Mouse (Mus musculus) gastrocnemius, postnatal 10 days (tissue): ENCODE results near the gene Ubxn2a. TPM values are rescaled to one million over a fixed set of nuclear protein-coding genes. Genes with fewer than 3 reads are reported as not detected.
"Not testable (repeated sequence)": the region's sequence is repeated elsewhere in the genome, so short reads cannot be mapped to it uniquely, and the experiment has no call there.

ENCODE experiments used
- DNase-seq: peaks from one replicate; pipeline ENCODE4 v3.0.0; 2021; ENCODE audit warnings: mixed read lengths
- long read RNA-seq, 2 experiments: library from polyadenylated mRNA; stranded (forward); transcript quantifications; one replicate each; pipeline ENCODE4 v2.0.0; 2021
- total RNA-seq, 2 experiments: library from RNA; stranded (reverse); gene quantifications; 2 replicates each; pipeline ENCODE4 v1.2.3; 2021

Ubxn2a gene
- total RNA-seq: 10 to 100 TPM; 44.6 to 53.0 TPM
- long read RNA-seq, experiment 1, transcript Ubxn2a-202 (6 exons, 965 nt): minor isoform, 8 of 76 reads
- long read RNA-seq, experiment 1, transcript Ubxn2a-201 (7 exons, 2,696 nt): major isoform, 34 of 76 reads
- long read RNA-seq, experiment 1, partial matches to known transcripts: 6 of 76 reads
- long read RNA-seq, experiment 1, other reads (novel, unspliced or antisense): 27 of 76 reads
- long read RNA-seq, experiment 2, transcript Ubxn2a-201 (7 exons, 2,696 nt): major isoform, 29 of 71 reads
- long read RNA-seq, experiment 2, partial matches to known transcripts: 17 of 71 reads
- long read RNA-seq, experiment 2, other reads (novel, unspliced or antisense): 22 of 71 reads

DNA sequence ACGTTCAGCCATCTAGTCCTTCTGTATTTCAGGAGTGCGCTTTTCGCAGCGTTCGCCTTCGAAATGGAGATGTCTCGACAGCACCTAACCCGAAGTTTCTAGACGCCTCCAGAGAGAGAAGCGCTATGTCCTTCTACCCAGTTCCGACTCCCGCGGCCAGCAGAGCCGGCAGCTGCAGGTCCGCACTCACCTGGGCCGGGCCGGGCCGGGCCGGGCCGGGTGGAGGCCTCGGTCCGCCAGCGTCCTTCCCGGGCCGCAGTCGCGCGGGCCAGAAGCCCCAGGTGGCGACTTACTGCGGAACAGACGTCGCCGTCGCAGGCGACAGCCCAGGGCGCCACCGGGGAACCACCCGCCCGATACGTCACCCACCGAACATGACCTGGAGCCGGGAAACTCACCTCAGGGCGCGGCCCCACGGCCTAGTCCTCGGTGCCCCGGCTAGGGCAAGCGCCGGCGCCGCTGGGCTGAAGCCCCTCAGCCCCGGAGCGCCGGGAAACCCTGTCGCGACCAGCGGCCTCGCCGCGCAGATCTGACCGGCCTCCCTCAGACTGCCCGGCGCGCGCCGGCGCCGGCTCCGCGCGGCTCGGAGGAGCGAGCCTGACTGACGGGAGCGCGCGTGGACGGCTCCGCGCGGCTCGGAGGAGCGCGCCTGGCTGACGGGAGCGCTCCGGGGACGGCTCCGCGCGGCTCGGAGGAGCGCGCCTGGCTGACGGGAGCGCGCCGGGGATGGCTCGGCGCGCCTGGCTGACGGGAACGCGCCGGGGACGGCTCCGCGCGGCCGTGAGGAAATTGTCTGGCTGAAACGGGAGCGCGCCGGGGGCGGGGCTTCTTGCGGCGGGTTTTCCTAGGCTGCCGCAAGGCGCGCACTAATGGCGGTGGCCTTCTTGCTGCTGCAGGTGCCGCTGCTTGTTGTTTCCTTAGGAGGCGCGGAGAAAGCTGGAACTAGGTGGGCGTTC is at the start of gene Ubxn2a:
Gene Ubxn2a, minus strand, starts transcription at position 755 of the 956 bp plus-strand sequence.
- peak; percentile 97 for DNase-seq

- no peak for DNase-seq
Observed at GRCm38 (mm10) chr12:4953156-4953555, 45.7 kb upstream of the Ubxn2a start.

GRCm38 (mm10) chr12:4952272-4952671 is 44.8 kb upstream of the Ubxn2a start:
- DNase-seq: no peak

GRCm38 (mm10) chr12:4930820-4931548 is 23.5 kb upstream of the Ubxn2a start:
- no peak for DNase-seq

- no peak for DNase-seq
Observed at GRCm38 (mm10) chr12:4928197-4928596, 20.7 kb upstream of the Ubxn2a start.

DNA sequence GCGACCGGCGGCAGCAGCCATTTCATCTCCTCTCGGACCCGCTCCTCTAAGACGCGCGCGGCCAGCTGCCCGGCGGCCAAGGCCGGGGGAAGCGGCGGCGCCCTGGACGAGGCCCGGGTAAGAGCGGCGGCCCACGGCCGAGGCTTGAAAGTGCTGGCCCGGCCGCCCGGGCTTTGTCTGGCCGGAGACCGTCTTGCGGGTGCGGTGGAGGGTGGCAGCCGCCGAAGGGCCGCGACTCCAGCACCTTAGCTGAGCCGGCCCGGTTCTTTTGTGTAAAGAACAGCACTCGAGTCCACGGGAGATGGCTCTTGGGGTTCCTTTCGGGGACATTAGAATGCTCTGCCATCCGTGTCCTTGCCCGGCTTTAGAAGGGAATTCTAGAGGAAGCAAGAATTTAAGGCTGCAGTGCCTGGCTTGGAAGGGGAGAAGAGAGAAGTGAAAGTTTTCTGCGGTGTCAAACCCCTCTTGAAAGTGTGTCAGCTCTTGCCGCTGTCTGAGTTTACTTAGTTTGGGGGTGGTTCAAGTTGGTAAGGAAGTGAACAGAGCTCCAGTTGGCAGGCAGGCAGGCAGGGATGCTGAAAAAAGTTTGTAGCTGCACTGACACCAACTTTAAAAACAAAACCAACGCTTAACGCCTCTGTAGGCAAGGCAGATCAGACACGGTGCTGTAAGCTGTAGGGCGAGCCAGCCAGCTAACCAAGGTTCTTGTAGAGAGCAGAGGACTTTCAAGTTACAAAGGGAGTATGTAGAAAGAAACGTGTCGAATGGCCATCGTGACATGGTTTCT is 10.5 kb upstream of the Ubxn2a start:
- DNase-seq: peak; percentile 16

DNA sequence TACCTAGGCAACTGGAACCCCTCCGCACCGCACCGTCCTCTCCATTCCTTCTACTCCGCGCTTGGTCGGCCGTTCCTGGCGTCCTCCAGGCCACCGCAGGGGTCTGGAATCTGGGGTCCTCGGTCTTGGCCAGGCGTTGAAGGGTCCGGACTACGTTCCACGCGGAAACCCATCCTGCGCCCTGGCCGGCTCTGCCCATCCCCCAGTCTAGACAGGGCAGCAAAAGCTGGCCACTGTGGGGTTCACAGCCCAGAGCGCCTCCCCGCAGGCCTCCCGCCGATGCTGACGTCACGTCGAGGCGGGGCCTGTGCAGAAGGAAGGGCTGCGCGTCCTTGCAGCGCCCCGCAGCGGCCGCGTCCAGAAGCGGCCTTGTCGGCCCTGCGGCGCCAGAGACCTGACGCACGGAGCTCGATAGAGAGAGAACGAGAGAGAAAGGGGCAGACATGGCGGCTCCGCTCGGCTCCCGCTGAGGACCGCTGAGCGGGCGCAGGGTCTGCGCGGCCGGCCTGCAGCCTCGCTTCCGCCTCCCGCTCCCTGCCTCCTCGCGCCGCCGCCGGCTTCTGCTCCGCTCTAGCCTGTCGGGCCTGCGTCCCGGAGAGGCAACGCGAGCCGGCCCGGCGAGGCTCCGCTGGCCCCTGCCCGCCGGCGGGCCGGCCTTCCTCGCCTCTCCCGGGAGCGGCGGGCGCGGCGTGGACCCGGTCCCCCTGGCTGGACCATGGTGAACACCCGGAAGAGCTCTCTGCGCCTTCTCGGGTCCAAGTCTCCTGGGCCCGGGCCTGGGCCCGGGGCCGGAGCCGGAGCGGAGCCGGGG is 9.7 kb upstream of the Ubxn2a start, which contains the start of gene Atad2b:
Gene Atad2b, plus strand, starts transcription at position 360 of the 811 bp plus-strand sequence.
- DNase-seq: peak; percentile 99

DNA sequence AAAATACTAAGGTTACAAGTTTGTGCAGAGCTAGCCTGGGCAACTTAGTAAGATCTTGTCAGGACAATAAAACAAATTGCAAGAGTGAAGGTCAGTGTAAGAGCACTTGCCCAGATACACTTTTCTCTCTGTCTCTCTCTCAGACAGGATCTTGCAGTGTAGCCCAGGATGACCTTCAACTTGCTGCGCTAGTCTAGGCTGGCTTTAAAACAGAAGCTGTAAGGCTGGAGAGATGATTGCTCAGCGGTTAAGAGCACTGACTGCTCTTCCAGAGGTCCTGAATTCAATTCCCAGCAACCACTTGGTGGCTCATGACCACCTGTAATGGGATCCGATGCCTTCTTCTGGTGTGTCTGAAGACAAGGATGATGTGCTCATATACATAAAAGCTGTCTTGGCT is 7.4 kb upstream of the Ubxn2a start:
- DNase-seq: no peak

DNA sequence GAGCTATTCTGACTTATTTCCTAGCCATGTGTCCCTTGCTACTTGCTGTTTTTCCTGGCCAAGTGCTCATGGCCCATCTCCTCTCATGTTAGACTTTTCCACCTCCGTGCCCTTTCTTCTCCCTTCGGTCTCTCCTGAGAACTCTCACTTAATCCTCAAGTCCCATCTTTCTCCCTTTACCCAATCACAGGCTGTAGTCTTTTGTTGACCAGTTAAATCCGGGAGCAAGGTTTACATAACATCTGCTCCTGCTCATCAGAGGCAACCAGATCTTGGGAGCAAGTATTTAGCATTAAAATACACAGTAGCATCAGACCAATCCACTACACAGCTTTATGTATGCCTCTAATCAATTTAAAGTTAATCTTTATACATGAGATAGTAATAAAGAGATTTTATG is 6.9 kb upstream of the Ubxn2a start:
- DNase-seq: no peak

DNA sequence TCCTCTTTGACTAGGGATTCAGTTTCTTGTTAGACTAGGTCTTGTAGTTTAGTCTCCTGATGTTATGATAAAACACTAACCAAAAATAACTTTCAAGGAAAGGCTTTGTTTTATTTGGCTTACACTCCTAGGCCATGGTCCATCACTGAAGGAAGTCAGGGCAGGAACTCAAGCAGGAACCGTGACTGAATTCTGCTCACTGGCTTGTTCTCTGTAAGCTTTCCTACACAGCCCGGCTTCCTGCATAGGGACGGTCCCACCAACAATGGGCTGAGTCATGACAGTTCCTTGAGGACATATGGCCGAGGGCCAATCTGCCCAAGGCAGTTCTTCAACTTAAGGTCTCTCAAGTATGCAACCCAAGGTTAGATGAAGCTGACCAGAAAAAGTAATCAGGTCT is 4.2 kb upstream of the Ubxn2a start:
- no peak for DNase-seq

- not testable (repeated sequence) for DNase-seq
Observed at GRCm38 (mm10) chr12:4910496-4910895, 3.0 kb upstream of the Ubxn2a start.

DNA sequence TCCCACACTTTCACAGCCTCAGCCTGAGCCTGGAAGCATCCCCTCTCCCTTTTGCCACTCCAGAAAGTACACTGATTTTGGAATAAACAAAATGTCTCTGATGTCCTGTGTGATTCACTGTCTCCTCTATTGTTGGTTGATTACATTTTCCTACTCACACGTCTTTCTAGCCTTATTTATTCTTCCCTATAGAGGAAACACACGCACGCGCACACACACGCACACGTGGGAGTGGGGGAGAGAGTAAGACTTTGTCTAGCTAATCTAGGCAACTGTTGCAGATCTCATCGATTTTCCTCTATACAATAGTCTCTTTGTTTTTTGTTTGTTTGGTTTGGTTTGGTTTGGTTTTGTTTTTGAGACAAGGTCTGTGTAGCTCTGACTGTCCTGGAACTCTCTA is 886 bp upstream of the Ubxn2a start:
- DNase-seq: no peak

DNA sequence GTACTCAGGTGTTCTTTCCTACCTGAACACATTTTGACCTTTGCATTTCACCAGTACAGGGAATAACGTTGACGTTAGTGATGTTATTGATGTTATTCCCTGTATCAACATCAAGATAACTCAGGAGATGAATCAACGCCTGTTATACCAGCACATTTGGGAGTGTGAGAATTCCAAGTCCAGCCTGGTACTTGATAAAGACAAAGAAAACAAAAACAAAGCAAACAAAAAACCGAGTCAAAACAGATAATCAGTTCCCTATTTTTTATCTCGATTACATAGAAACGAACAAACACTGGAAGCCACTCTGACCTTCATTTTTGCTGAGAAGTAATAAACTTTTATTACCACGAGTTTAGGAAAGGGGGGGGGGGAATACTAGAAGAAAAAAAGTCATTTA is 1.0 kb downstream of the Ubxn2a start:
- no peak for DNase-seq

GRCm38 (mm10) chr12:4905946-4906345 is 1.6 kb downstream of the Ubxn2a start:
- DNase-seq: no peak

- DNase-seq: no peak
Observed at GRCm38 (mm10) chr12:4898024-4898423, 9.5 kb downstream of the Ubxn2a start.

- DNase-seq: no peak
Observed at GRCm38 (mm10) chr12:4889891-4890290, 17.6 kb downstream of the Ubxn2a start.

GRCm38 (mm10) chr12:4889251-4889650 is 18.3 kb downstream of the Ubxn2a start:
- DNase-seq: no peak

DNA sequence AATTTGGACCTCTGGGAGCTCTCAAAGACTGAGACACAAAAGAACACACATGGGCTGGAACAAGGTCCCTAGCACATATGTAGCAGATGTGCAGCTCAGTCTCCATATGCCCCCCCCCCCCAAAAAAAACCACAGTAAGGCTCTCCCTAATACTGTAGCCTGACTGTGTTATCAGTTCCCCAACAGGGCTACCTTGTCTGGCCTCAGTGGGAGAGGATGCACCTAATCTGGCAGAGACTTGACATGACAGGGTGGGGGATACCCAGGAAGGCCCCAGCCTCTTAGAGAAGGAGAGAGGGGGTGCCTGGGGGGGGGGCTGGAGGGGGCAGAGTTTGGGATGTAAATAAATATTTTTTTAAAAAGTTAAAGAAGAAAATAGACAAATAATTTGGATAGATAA is 18.8 kb downstream of the Ubxn2a start:
- no peak for DNase-seq

GRCm38 (mm10) chr12:4886581-4886980 is 20.9 kb downstream of the Ubxn2a start:
- not testable (repeated sequence) for DNase-seq

DNA sequence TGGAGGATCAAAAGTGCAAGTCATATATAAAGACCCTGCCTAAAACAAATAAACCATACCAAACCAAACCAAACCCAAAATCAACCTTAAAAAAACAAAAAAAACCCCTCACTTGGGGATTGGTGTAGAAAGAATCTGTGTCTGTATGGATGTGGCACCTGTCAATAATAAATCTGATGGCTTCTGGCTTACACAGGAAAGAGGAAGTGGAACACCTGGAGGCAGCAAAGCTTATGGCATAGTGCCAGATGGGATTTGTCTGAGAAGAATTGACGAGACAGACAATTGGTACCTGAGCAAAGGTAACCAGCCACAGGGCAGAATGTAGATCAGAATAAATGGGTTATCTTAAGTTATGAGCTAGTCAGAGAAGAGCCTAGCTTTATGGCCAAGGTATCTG is 22.4 kb downstream of the Ubxn2a start:
- DNase-seq: no peak

DNA sequence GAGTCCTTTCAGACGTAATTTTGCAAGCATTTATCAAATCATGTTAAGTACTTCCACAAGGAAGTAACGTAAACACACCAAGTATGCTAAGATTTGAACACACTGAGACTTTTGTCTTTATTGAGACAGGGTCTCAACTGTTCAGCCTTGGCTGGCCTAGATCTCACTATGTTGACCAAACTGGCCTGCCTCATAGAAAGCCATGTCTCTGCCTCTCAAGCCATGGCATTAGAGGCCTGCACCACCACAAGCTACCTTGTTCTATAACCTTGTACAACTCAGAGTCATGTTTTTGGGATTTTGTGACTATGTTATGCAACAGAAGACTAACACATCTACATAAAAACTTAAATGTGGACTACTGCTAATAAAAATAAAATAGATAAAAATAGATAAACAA is 25.4 kb downstream of the Ubxn2a start:
- no peak for DNase-seq
